Mouse (Mus musculus) intestine, postnatal 0 days (tissue): ENCODE data around the gene Rap1gap. TPM values are rescaled to one million over a fixed set of nuclear protein-coding genes. Genes with fewer than 3 reads are reported as not detected.

Experiments
- ATAC-seq: fragments of 200-750 bp; cut with Nextera tagmentation; 2 replicates; pipeline ENCODE4 v1.8.0; 2017; ENCODE audit warnings: mild to moderate bottlenecking, moderate TSS enrichment, moderate library complexity
- H3K27ac ChIP-seq: fragments of 300-500 bp; sonication (generic); 2 replicates; pipeline ENCODE4 v1.5.1; 2014; ENCODE audit warnings: mild to moderate bottlenecking, low read depth, low read length, moderate library complexity
- H3K27me3 ChIP-seq: fragments of 300-500 bp; sonication (generic); replicated peaks from 2 replicates; pipeline ENCODE4 v1.6.1; 2014; ENCODE audit warnings: low read length, mixed read lengths; ENCODE audit not compliant: control insufficient read depth, insufficient read depth
- H3K36me3 ChIP-seq: fragments of 300-500 bp; sonication (generic); 2 replicates; pipeline ENCODE4 v1.6.1; 2014; ENCODE audit warnings: mild to moderate bottlenecking, moderate library complexity; ENCODE audit not compliant: control insufficient read depth, insufficient read depth
- H3K4me1 ChIP-seq: fragments of 300-500 bp; sonication (generic); replicated peaks from 2 replicates; pipeline ENCODE4 v1.6.1; 2014; ENCODE audit warnings: antibody characterized with exemption, low read length, mixed read lengths; ENCODE audit not compliant: control insufficient read depth, insufficient read depth
- H3K4me2 ChIP-seq: fragments of 300-500 bp; sonication (generic); replicated peaks from 2 replicates; pipeline ENCODE4 v1.6.1; 2014; ENCODE audit warnings: low read depth, mild to moderate bottlenecking, moderate library complexity
- H3K4me3 ChIP-seq: fragments of 300-500 bp; sonication (generic); 2 replicates; pipeline ENCODE4 v1.5.1; 2014; ENCODE audit warnings: low read depth, low read length
- H3K9ac ChIP-seq: fragments of 300-500 bp; sonication (generic); 2 replicates; pipeline ENCODE4 v1.6.1; 2014; ENCODE audit warnings: mild to moderate bottlenecking, low read depth, low read length
- H3K9me3 ChIP-seq: fragments of 300-500 bp; sonication (generic); 2 replicates; pipeline ENCODE4 v1.6.1; 2016; ENCODE audit warnings: mixed run types; ENCODE audit not compliant: control insufficient read depth
- CTCF ChIP-seq: sonication (generic); IDR thresholded peaks from 2 replicates; pipeline ENCODE4 v1.5.1; 2016; ENCODE audit warnings: low read depth, mild to moderate bottlenecking, control low read depth, antibody characterized with exemption, moderate library complexity
- WGBS: fragments of 180-500 bp; shearing (Covaris S2); extraction: QIAGEN DNeasy Blood & Tissue Kit; methylation state at CpG from one replicate; pipeline ENCODE4 v1.1.7; 2014; 5-methylcytosine and 5-hydroxymethylcytosine counted together
- polyA plus RNA-seq: library from polyadenylated mRNA; unstranded; fragments of >200 nt; fragmentation: Nextera tagmentation; extraction: Ambion mirVana; gene quantifications from 2 replicates; pipeline ENCODE4 v1.2.1, GENCODE M21; 2015

The Rap1gap gene
- polyA plus RNA-seq, 1 experiment from 2014 or later, result 9.1 TPM

- 89% methylated on average over 6 of the region's 6 CpGs for WGBS
- TF ChIP-seq CTCF, result no peak
- H3K27ac ChIP-seq, result no peak overlapping the region
Measured at GRCm38 (mm10) chr4:137647648-137648047, 16.9 kb upstream of the Rap1gap start.

GRCm38 (mm10) chr4:137648230-137648629 is 16.3 kb upstream of the Rap1gap start:
- no peaks in the 10 kb centered on the region for H3K9me3 ChIP-seq
- no peak for TF ChIP-seq CTCF
- 89% methylated on average over 9 of the region's 9 CpGs for WGBS
- no peak overlapping the region for H3K27ac ChIP-seq
- H3K27me3 ChIP-seq, result no peaks in the 10 kb centered on the region
- ATAC-seq, result no peak
- H3K4me2 ChIP-seq, result no peak overlapping the region
- H3K36me3 ChIP-seq, result peaks cover 82% of the 10 kb centered on the region
- no peak overlapping the region for H3K4me3 ChIP-seq
- no peaks in the 10 kb centered on the region for H3K4me1 ChIP-seq
- no peak overlapping the region for H3K9ac ChIP-seq

More at GRCm38 (mm10) chr4:137647648-137648047, 16.9 kb upstream of the Rap1gap start:
- Histone ChIP-seq H3K9me3 (no peaks in the 10 kb centered on the region), H3K4me2 (no peak overlapping the region), H3K36me3 (peaks cover 76% of the 10 kb centered on the region), H3K4me3 (no peak overlapping the region), H3K27me3 (no peaks in the 10 kb centered on the region), H3K4me1 (0 out of 2 replicates have a peak, but pooled peaks cover 1% of the 10 kb centered on the region), H3K9ac (no peak overlapping the region)
- ATAC-seq, result no peak

DNA sequence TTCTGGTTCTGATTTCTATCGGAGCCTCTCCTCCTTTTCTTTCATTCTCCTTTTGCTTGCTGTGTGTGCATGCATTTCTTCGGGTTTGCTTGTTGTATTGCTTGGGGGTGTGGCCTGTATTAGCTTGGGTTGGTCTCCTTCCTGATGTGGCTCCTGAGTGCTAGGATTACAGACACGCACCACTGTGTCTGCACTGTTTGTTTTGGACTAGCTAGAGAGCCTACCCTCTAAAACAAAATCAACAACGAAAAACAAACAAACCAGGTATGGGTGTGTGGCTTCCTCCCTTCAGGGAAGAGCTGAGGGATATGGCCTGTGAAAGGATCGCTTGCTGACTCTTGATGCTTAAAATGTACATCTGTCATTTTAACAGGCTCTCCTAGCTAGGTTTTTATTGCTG is 13.6 kb upstream of the Rap1gap start:
- Histone ChIP-seq H3K4me2 (no peak overlapping the region), H3K4me3 (no peak overlapping the region), H3K36me3 (peaks cover 90% of the 10 kb centered on the region), H3K27me3 (no peaks in the 10 kb centered on the region), H3K4me1 (no peaks in the 10 kb centered on the region), H3K9me3 (no peaks in the 10 kb centered on the region), H3K9ac (no peak overlapping the region), H3K27ac (no peak overlapping the region)
- ATAC-seq, result peak; percentile 36; the same call in 1 of the 2 replicates
- TF ChIP-seq CTCF, result no peak
- 46% methylated on average over 5 of the region's 5 CpGs for WGBS

- 90% methylated on average over 5 of the region's 5 CpGs for WGBS
Measured at GRCm38 (mm10) chr4:137652835-137653346, 11.6 kb upstream of the Rap1gap start.

GRCm38 (mm10) chr4:137655241-137656031 is 9.1 kb upstream of the Rap1gap start:
- H3K27ac ChIP-seq, result no peak overlapping the region; the same call in 1 of the 2 replicates
- no peak for TF ChIP-seq CTCF
- H3K27me3 ChIP-seq, result no peaks in the 10 kb centered on the region
- H3K36me3 ChIP-seq, result peaks cover 71% of the 10 kb centered on the region
- no peak overlapping the region for H3K9ac ChIP-seq
- H3K4me1 ChIP-seq, result no peaks in the 10 kb centered on the region
- no peak overlapping the region for H3K4me3 ChIP-seq
- no peak for ATAC-seq
- H3K9me3 ChIP-seq, result no peaks in the 10 kb centered on the region
- 85% methylated on average over 18 of the region's 18 CpGs for WGBS
- no peak overlapping the region for H3K4me2 ChIP-seq

More at GRCm38 (mm10) chr4:137652835-137653346, 11.6 kb upstream of the Rap1gap start:
- peaks cover 95% of the 10 kb centered on the region for H3K36me3 ChIP-seq
- H3K4me2 ChIP-seq, result no peak overlapping the region
- H3K9me3 ChIP-seq, result no peaks in the 10 kb centered on the region
- ATAC-seq, result no peak
- H3K9ac ChIP-seq, result no peak overlapping the region
- H3K4me1 ChIP-seq, result no peaks in the 10 kb centered on the region
- no peak overlapping the region for H3K27ac ChIP-seq
- H3K4me3 ChIP-seq, result no peak overlapping the region
- no peaks in the 10 kb centered on the region for H3K27me3 ChIP-seq
- TF ChIP-seq CTCF, result no peak

GRCm38 (mm10) chr4:137657674-137658073 is 6.9 kb upstream of the Rap1gap start:
- peaks cover 50% of the 10 kb centered on the region for H3K36me3 ChIP-seq
- no peak overlapping the region for H3K4me3 ChIP-seq
- TF ChIP-seq CTCF, result no peak
- no peak overlapping the region for H3K9ac ChIP-seq
- no peak for ATAC-seq
- H3K9me3 ChIP-seq, result no peaks in the 10 kb centered on the region
- H3K4me2 ChIP-seq, result no peak overlapping the region
- WGBS, result 92% methylated on average over 8 of the region's 8 CpGs
- H3K27me3 ChIP-seq, result no peaks in the 10 kb centered on the region
- H3K4me1 ChIP-seq, result no peaks in the 10 kb centered on the region
- no peak overlapping the region for H3K27ac ChIP-seq
